Mouse (Mus musculus) layer of hippocampus, adult 11-12 months (tissue): ENCODE results near the gene Rec114.

Experiments
- DNase-seq: peaks from one replicate; pipeline ENCODE4 v3.0.0; 2022; ENCODE audit warnings: low spot score

Rec114 gene

DNA sequence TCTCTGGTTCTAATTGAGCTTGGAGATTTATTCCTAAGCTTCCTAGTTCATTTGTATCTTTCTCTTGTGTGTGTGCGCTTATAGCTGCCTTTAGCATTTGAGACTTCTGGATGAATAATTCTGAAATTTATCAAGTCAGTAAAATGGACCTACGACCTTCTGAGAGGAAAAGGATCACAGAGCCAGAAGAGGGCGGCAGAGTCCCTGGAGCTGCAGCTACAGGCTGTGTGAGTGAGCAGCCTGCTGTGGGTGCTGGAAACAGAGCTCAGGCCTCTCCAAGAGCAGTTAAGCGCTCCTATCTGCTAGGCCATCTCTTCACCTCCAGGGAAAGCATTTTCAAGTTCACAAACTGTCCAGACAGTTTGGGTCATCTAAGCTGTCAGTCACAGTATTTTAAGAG, 81.8 kb downstream of the Rec114 start:
- no peak for DNase-seq

DNA sequence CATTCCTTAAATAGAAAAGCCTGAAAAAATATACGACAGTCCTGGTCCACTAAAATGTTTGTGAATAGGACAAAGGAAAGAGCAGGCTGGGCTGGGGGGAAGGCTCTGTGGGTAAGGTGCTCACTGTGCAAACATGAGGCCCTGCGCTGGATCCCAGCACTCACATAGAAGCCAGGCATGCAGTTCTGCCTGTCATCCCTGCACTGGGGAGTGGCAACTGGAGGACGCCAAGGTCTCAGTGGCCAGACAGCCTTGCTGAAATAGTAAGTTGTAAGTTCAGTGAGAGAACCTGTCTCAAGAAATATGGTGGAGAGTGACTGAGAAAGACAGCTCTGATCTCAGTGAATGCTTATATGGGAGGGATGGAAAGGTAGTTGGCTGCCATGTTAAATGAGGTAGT, 83.1 kb downstream of the Rec114 start:
- DNase-seq = no peak

GRCm38 (mm10) chr9:58659989-58660388, 83.8 kb downstream of the Rec114 start:
- DNase-seq = no peak

GRCm38 (mm10) chr9:58659331-58659730, 84.4 kb downstream of the Rec114 start:
- no peak for DNase-seq

DNA sequence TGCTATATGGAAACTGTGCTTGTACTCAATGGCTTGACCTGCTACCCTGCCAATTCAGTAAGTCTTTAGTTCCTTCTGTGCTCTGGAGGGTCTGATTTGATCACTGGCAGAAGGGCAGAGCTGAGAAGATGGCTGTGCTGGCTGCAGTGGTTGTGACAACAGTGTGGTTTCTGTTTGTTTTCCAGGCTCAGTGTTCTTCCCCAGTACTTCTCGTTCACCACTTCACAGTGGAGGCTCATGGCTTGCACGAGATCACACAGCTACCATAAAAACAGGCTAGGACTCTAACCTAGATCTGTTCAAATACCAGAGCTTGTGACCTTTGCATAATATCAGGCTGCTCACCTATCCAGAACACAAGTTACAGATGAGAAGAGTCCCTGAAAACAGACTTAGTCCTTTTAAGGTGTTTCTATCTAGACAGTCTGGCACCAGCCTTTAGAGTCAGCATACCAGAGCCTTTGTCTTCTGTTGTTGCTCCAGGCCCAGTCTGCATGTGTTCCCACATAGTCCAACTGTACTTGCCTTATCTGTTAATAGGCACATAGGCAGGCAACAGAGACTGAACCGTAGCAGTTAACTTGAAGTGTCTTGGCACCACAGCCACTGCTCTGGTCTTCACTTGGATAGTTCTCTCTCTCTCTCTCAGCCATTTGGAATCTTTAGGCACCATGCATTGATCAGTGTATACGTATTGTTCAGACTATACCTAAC, 85.0 kb downstream of the Rec114 start:
- no peak for DNase-seq

DNA sequence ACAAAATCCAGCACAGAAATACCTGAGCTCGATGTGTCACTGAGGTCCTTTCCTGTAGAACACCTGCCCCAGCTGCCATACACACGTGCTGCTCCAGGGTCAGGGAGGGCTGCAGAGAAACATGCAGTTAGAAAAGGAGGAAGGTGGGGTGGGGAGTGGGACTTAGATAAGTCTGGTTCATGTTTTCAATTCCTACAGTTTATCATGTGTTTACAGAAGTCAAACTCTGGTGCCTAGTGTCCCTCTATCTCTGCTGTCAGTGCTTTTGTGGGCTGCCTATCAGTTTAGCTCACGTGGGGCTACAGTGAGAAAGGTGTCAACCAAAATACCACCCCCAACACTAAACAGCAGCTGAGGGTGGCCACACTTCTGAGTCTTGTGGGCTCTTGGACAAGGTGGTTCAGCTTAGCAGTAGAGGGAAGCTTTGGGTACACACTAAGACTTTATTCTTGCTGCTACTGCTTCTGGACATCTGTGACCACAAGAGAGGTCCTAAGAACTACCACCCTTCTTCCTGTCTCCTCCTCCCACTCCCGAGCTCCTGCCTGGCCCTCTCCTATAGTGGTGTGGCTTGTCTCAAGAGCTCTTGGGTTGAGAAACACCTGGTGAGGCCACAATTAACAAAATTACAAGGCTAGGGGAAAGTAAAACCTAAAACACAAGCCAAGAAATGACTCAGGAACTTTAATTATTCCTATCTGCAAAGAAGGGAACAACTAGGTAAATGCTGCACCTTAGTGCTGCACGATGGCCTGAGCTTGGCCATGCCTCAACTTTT, 85.8 kb downstream of the Rec114 start:
- no peak for DNase-seq

DNA sequence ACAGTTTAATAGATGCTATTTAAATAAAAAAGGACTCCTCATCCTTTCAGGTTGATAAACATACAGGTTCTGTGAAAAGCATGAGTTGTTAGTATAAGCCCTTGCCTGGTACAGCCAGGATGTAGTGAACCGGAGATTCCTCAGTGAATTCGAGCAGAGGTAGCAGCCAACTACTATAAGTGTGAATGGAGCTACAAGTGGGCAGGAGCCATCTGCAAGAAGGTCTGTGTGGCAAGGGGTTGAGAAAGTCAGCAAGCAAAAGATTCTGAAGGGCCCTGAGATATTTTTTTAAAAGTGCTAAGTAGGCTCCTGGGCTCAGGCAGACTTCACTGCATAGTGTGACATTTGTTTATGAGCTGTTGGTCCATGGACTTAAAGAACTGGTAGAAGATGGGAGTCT, 86.9 kb downstream of the Rec114 start:
- no peak for DNase-seq

GRCm38 (mm10) chr9:58656396-58656795, 87.4 kb downstream of the Rec114 start:
- no peak for DNase-seq

DNA sequence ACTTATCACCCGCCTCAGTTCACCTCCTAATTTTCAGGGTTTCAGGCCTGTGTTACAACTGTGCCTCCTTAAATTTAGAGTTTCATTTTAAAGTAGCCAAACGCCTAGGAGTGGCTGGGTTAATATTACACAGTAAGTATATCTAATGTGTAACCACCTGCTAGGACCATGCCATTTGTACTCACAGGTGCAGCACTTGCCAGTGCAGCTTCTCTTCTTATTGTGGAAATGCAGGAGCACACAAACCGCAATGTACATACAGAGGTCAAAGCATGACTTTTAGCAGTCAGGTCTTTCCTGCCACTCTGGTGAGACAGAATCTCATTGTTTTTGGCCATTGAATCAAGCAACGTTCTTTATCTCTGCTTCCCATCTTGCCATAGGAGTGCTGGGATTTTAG, 89.3 kb downstream of the Rec114 start:
- DNase-seq = no peak

- DNase-seq = peak; percentile 66
Measured at GRCm38 (mm10) chr9:58651993-58652392, 91.8 kb downstream of the Rec114 start.

DNA sequence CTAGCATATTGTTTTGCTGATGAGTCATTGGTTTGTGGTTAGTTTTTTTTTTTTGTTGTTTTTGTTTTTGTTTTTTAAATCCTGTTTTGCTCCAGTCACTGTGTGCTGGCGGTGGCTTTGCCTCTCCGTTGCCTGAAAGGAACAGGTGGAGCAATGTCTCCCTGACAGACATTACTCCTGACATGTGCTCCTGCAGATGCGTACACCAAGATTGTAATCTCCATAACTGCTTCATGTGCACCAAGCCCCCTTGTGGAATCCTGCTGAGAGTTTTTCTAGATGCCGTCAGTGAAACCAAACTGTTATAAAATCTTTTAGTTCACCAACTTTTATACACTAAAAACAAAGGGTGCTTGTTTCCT, 94.5 kb downstream of the Rec114 start:
- DNase-seq = no peak

DNA sequence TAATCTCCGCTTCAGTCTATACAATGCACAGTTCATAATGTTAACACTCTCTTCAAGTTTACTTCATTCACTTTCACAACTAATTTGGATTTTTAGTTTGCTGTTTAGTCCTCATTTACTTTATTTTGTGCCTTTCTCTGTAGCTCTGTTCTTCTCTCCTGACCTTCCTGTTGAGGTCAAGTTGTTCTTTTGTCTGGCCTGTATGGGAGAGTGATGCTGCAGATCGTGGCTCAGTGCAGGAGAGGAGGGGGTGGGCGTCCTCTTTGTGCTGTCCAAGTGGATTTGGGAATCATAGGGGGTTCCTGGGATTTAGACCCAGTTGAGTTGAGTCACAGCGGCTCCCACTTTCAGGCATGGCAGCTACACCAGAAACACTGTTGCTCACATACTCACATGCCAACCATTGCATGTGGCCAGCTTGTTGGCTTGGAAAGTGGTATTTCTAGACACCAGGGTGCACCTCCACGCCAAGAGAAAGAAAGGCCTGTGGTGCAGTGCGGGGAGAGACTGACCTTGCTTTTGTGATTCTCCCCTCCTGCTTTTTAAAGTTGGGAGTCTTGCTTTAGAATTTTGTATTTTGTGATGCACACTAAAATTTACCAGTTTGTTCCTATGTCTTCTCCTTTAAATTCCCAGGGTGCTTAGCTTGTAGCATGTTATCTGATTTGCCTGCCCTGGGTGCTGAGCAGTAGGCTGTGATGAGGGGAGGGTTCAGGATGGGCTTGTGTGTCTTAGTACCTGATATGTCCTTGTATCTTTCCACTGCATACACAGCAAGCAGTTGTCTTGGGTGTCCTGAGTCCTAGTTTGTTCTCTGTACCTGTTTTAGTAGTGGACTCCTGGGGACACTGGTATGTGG, 95.1 kb downstream of the Rec114 start:
- no peak for DNase-seq

- no peak for DNase-seq
Measured at GRCm38 (mm10) chr9:58630441-58630840, 113.3 kb downstream of the Rec114 start.

DNA sequence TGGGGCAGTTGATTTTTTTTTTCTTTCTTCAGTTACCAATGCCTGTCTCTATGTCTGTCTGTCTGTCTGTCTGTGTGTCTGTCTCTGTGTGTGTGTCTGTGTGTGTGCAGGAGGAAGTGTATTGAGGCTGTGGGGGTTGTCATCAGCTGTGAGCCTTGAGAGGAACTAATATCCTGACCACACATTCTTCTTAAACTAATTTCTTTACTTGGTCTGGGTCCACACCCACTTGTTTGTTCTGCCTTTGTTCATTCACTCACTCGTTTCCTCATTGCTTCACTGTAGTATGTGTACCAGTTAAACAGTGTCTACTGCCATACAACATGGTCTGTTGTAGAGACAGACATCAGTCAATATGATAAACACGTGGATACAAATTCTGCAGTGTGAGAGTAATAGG, 116.6 kb downstream of the Rec114 start:
- no peak for DNase-seq

GRCm38 (mm10) chr9:58623009-58623408, 120.8 kb downstream of the Rec114 start:
- no peak for DNase-seq

DNA sequence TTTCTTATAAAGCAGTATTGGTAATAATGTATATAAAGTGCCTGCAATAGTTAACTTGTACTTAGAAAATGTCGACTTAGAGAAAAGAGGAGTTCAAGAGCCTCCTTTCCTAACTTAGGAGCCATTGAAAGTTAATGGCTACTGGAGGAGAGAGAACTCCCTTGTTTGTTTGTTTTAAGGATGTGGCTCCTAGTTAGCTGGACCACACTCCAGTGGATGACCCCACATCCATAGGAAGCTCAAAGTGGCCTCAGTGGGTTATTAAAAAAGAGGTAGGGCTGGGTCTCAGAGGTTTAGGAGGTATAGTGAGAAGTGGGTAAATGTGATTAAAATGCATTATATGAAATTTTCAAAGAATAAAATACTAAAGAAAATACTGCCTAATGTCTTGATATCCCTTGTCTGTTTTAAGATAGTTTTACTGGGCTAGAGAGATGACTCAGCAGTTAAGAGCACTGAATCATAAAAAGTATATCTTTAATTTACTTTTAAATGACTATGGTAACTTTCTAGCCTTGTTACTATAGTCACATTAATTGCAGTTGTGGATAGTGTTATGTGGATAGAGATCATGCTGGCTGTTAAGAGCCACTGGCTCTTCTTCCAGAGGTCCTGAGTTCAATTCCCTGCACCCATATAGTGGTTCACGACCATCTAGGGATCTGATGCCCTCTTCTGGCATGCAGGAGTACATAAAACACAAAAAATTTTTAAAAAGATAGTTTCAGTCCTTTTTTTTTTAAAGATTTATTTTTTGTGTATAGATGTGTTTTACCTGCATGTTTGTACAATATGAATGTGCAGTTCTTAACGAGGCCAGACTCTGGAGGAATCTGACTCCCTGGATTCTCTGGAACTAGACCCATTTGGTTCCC, 128.5 kb downstream of the Rec114 start:
- DNase-seq = no peak

DNA sequence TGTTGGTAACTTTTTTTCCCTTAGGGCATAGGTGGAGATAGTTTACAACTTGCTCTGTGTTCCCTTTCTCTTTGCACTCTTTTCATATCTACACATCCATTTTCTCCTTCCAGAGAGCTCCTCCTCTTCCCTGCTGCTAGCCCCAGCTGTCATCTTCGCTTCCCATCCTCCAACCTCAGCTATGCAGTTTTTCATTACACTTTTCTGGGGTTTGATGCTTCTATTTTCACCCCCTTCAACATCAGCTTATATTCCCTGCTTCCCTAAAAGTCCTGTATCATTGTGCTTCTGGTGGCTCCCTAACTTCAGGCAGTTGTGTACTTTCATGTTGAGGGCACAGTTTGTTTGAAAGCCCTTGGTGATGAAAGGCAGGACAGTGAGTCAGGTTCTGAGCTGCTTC, 130.0 kb downstream of the Rec114 start:
- peak; percentile 6 for DNase-seq
